Mouse (Mus musculus) kidney, embryonic 16.5 days (tissue): ENCODE results near the gene Ralgapa1. TPM values are rescaled to one million over a fixed set of nuclear protein-coding genes. Genes with fewer than 3 reads are reported as not detected.
"Not testable (repeated sequence)": the region's sequence is repeated elsewhere in the genome, so short reads cannot be mapped to it uniquely, and the experiment has no call there.

Source experiments
- ATAC-seq: fragments of 200-750 bp; cut with Nextera tagmentation; 2 replicates; pipeline ENCODE4 v1.8.0; 2017; ENCODE audit warnings: moderate TSS enrichment; ENCODE audit not compliant: low FRiP score, low TSS enrichment
- H3K27ac ChIP-seq: fragments of 300-500 bp; sonication (generic); 2 replicates; pipeline ENCODE4 v1.5.1; 2014; ENCODE audit warnings: low read length
- H3K27me3 ChIP-seq: fragments of 300-500 bp; sonication (generic); 2 replicates; pipeline ENCODE4 v1.6.1; 2014; ENCODE audit warnings: low read length, control low read depth, mixed read lengths; ENCODE audit not compliant: insufficient read depth
- H3K36me3 ChIP-seq: fragments of 300-500 bp; sonication (generic); 2 replicates; pipeline ENCODE4 v1.6.1; 2014; ENCODE audit warnings: low read length, control low read depth, mixed read lengths; ENCODE audit not compliant: insufficient read depth
- H3K4me1 ChIP-seq: fragments of 300-500 bp; sonication (generic); 2 replicates; pipeline ENCODE4 v1.6.1; 2014; ENCODE audit warnings: low read length, control low read depth, mixed read lengths; ENCODE audit not compliant: insufficient read depth
- H3K4me2 ChIP-seq: fragments of 300-500 bp; sonication (generic); replicated peaks from 2 replicates; pipeline ENCODE4 v1.6.1; 2014; ENCODE audit warnings: low read depth, low read length
- H3K4me3 ChIP-seq: fragments of 300-500 bp; sonication (generic); 2 replicates; pipeline ENCODE4 v1.5.1; 2014; ENCODE audit warnings: mild to moderate bottlenecking, low read length
- H3K9ac ChIP-seq: fragments of 300-500 bp; sonication (generic); replicated peaks from 2 replicates; pipeline ENCODE4 v1.6.1; 2014; ENCODE audit warnings: low read length
- H3K9me3 ChIP-seq: fragments of 300-500 bp; sonication (generic); 2 replicates; pipeline ENCODE4 v1.6.1; 2016; ENCODE audit warnings: low read length, control low read depth
- WGBS: fragments of 180-500 bp; shearing (Covaris S2); extraction: QIAGEN DNeasy Blood & Tissue Kit; methylation state at CpG from one replicate; pipeline ENCODE4 v1.1.7; 2014; 5-methylcytosine and 5-hydroxymethylcytosine counted together
- polyA plus RNA-seq: library from polyadenylated mRNA; unstranded; fragments of >200 nt; fragmentation: Nextera tagmentation; extraction: Ambion mirVana; gene quantifications from 2 replicates; pipeline ENCODE4 v1.2.1, GENCODE M21; 2015

The Ralgapa1 gene
- polyA plus RNA-seq, 1 experiment from 2014 or later = 10.6 TPM

DNA sequence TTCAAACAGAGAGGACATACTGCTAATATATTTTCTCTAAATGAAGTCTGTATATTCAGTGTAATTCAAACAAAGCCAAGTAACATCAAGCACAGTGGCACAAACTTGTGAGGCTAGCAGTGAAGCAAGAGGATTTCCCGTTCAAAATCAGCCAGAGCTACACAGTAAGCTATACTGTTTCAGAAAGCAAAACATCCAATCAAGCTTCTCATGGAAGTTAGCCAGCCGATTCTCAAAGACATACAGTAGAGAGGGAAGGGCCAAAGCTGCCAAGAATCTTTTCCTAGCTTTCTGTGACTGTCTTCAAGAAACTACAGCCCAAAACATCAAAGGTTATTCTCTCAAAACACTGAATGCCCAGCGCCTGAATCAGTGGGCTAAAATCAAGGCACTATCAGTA is 15.9 kb downstream of the Ralgapa1 start:
- H3K27me3 ChIP-seq = no peaks in the 10 kb centered on the region
- no peak for ATAC-seq
- H3K27ac ChIP-seq = no peak overlapping the region
- H3K36me3 ChIP-seq = no peaks in the 10 kb centered on the region
- H3K9ac ChIP-seq = no peak overlapping the region
- H3K4me3 ChIP-seq = no peak overlapping the region
- H3K9me3 ChIP-seq = no peaks in the 10 kb centered on the region
- no peaks in the 10 kb centered on the region for H3K4me1 ChIP-seq
- 44% methylated on average over 3 of the region's 3 CpGs for WGBS
- no peak overlapping the region for H3K4me2 ChIP-seq

DNA sequence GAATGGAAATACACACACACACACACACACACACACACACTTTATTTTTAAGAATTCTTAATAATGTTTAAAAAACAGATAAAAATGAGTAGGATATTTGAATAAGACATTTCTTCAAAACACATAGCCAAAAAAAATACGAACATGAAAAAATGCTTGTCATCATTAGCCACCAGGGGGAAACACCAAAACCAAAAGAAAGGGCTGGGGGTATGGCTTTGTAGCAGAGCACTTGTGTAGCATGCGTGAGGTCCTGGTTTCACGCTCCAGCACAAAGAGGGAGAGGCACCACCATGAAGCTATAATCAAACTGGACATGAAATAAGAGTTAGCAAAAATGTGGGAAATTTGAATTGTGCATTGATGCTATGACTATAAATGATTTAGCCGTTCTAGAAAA is 19.8 kb downstream of the Ralgapa1 start:
- WGBS = 86% methylated on average over 4 of the region's 4 CpGs
- Histone ChIP-seq H3K27ac (no peak overlapping the region), H3K9ac (no peak overlapping the region), H3K4me1 (no peaks in the 10 kb centered on the region), H3K4me2 (no peak overlapping the region), H3K36me3 (no peaks in the 10 kb centered on the region), H3K4me3 (no peak overlapping the region), H3K27me3 (no peaks in the 10 kb centered on the region), H3K9me3 (no peaks in the 10 kb centered on the region)
- ATAC-seq = no peak

DNA sequence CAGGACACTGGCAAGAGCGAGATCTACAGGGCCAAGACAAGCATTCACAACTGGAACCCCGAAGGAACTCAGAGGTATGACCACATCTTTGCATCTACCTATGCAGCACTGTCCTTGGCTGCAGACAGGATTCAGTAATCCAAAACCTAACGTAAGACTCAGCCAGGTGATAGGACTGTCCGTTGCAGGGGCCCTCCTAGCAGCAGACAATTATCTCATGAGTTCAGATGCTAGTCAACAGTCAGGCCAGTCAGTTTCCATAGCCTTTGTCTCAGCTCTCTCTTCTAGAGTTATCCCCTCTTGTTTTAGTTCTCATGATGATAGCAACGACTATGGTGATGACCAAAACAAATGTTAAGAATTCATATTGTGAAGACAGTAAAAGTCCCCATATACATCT is 20.8 kb downstream of the Ralgapa1 start:
- ATAC-seq = no peak
- WGBS = 91% methylated on average over 5 of the region's 5 CpGs
- no peak overlapping the region for H3K4me2 ChIP-seq

DNA sequence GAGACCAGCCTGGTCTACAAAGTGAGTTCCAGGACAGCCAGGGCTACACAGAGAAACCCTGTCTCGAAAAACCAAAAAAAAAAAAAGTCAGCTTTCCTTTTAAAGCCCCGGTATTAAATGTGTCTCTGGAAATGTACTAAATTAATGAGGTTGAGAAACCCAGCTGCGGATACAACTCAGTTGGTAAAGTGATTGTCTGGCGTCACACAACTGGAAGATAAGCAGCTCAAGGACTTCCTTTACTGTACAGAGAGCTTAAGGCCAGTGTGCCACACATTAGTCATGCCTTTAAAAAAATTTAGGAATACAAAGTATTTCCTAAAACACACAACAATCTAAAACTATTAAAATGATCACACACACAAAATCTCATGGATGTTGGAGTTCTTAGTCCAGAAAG is 22.2 kb downstream of the Ralgapa1 start:
- ATAC-seq = no peak
- Histone ChIP-seq H3K27ac (no peak overlapping the region), H3K27me3 (no peaks in the 10 kb centered on the region), H3K9me3 (no peaks in the 10 kb centered on the region), H3K9ac (no peak overlapping the region), H3K4me2 (no peak overlapping the region), H3K36me3 (no peaks in the 10 kb centered on the region), H3K4me1 (no peaks in the 10 kb centered on the region), H3K4me3 (no peak overlapping the region)
- WGBS = 75% methylated on average over 4 of the region's 4 CpGs

More for the DNA sequence above, 20.8 kb downstream of the Ralgapa1 start:
- Histone ChIP-seq H3K27ac (no peak overlapping the region), H3K4me3 (no peak overlapping the region), H3K9ac (no peak overlapping the region), H3K9me3 (no peaks in the 10 kb centered on the region), H3K4me1 (no peaks in the 10 kb centered on the region), H3K27me3 (no peaks in the 10 kb centered on the region), H3K36me3 (no peaks in the 10 kb centered on the region)

DNA sequence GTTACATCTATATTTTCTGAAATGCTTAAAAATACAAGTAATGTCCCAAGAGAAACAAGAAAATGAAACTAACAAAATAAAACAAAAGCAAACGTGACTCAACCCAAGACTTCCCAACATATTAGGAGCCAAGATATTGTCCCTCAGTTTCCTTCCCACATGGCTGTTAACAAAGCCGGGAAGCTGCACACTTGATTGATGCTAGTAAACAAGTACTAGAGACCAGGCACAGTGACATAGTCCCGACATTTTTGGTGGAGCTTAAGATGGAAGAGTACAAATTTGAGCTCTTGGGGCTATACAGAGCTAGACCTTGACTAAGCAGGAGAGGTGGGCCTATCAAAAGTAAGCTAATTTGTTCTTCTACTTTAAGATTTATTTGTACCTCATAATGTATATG is 23.9 kb downstream of the Ralgapa1 start:
- no peaks in the 10 kb centered on the region for H3K36me3 ChIP-seq
- no peak overlapping the region for H3K9ac ChIP-seq
- H3K9me3 ChIP-seq = no peaks in the 10 kb centered on the region
- no peak for ATAC-seq
- H3K4me2 ChIP-seq = no peak overlapping the region
- WGBS = 66% methylated on average over 3 of the region's 3 CpGs
- no peaks in the 10 kb centered on the region for H3K4me1 ChIP-seq
- no peak overlapping the region for H3K4me3 ChIP-seq
- H3K27ac ChIP-seq = no peak overlapping the region
- no peaks in the 10 kb centered on the region for H3K27me3 ChIP-seq

DNA sequence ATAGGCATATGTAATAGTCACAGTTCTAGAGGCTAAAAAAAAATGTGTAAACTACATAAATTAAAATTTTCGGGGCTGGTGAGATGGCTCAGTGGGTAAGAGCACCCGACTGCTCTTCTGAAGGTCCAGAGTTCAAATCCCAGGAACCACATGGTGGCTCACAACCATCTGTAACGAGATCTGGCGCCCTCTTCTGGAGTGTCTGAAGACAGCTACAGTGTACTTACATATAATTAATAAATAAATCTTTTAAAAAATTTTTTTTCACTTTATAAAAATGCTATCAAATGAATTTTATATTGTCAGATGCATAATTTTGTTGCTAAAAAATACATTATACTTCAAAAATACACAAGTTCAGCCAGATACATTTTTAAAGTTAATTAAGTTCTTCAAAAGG is 26.5 kb downstream of the Ralgapa1 start:
- not testable (repeated sequence) for H3K9ac ChIP-seq, H3K36me3 ChIP-seq, H3K4me2 ChIP-seq, ATAC-seq, H3K4me1 ChIP-seq, H3K9me3 ChIP-seq, H3K27me3 ChIP-seq, H3K27ac ChIP-seq, H3K4me3 ChIP-seq
- 77% methylated on average over 4 of the region's 4 CpGs for WGBS

DNA sequence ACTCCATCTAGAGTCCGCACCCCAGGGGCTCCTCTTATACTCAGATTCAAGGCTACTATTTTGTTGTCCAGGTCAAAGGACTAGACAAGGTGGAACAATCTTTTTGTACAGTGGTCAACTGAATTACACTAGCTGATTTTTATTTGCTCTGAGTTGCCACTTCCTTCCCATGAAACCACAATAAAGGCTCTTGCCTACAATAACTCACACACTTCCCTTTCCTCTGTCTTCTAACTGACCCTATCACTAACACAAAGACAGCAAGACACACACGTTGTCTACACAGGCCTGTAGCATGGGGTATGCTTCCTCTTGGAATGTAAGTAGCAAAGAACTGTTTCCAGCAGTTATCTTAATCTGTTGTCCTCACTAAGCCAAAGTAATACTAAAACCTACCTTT is 35.7 kb downstream of the Ralgapa1 start:
- H3K27ac ChIP-seq = no peak overlapping the region
- WGBS = 74% methylated on average over 2 of the region's 2 CpGs
- H3K4me3 ChIP-seq = no peak overlapping the region
- no peaks in the 10 kb centered on the region for H3K9me3 ChIP-seq
- H3K27me3 ChIP-seq = no peaks in the 10 kb centered on the region
- H3K4me1 ChIP-seq = no peaks in the 10 kb centered on the region
- H3K36me3 ChIP-seq = peaks cover 15% of the 10 kb centered on the region
- no peak for ATAC-seq
- H3K4me2 ChIP-seq = no peak overlapping the region
- no peak overlapping the region for H3K9ac ChIP-seq

DNA sequence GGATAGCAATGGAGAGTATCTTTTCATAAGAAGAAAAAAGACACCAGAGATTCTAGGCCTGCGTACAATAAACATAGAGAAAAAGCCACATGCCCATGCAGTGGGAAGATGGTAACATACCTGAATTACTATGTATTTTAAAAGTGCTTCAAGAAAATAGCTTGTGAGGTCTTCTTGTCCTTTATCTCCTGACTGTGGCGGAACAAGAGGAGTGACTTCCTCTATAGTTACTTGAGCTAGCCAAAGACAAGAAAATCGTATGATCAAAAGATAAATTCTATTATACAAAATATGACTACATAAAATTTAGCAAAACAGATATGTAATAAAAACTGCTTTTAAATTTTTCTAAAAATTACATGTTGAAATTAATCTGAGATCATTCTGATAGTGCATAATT is 38.3 kb downstream of the Ralgapa1 start:
- ATAC-seq = no peak
- H3K27me3 ChIP-seq = no peaks in the 10 kb centered on the region
- no peaks in the 10 kb centered on the region for H3K9me3 ChIP-seq
- no peak overlapping the region for H3K27ac ChIP-seq
- H3K4me3 ChIP-seq = no peak overlapping the region
- H3K4me1 ChIP-seq = no peaks in the 10 kb centered on the region
- 87% methylated on average over 3 of the region's 3 CpGs for WGBS
- peaks cover 12% of the 10 kb centered on the region for H3K36me3 ChIP-seq
- no peak overlapping the region for H3K9ac ChIP-seq
- no peak overlapping the region for H3K4me2 ChIP-seq

DNA sequence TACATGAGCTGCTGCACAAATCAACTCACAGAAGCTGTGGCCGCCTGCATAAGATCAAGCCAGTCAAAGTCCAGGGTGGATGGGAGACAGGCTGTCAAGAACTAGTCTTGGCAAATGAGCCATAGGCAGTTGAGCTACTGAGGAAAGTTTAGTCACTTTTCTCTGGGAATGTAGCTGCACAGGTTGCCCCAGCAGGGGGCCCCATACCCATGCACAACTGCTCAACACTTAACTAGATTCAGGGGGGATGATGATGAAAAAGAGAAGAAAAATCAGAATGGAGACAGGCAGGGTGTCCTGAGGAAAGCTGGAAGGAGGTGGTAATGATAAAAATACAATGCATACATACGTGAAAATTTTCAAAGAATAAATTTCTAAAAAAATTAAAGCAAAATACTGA is 42.7 kb downstream of the Ralgapa1 start:
- WGBS = 85% methylated on average over 2 of the region's 2 CpGs

DNA sequence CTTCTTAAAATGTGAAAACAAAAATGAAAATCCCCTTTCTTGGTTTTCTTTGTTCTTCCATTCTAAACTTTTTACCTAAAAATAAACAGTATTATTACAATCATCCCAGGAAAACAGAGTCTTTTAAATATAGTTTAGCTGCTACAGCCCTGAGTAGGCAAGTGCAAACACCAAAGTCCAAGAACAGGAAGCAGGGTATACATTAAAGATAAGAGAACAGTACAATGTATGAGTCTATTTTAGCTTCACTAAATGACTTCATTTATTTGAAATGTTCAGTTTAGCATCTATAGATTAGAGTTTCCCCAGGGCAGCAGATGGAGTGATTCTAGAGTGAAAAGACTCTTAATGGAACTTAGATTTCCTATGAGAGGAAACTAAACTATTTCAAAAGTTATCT is 43.6 kb downstream of the Ralgapa1 start:
- H3K9me3 ChIP-seq = no peaks in the 10 kb centered on the region
- no peak overlapping the region for H3K4me3 ChIP-seq
- no peak overlapping the region for H3K9ac ChIP-seq
- H3K27me3 ChIP-seq = no peaks in the 10 kb centered on the region
- no peak overlapping the region for H3K27ac ChIP-seq
- H3K4me1 ChIP-seq = no peaks in the 10 kb centered on the region
- peaks cover 17% of the 10 kb centered on the region for H3K36me3 ChIP-seq
- ATAC-seq = no peak
- H3K4me2 ChIP-seq = no peak overlapping the region

More for the DNA sequence above, 42.7 kb downstream of the Ralgapa1 start:
- ATAC-seq = no peak
- no peaks in the 10 kb centered on the region for H3K4me1 ChIP-seq
- H3K4me3 ChIP-seq = no peak overlapping the region
- H3K9me3 ChIP-seq = no peaks in the 10 kb centered on the region
- no peak overlapping the region for H3K9ac ChIP-seq
- peaks cover 17% of the 10 kb centered on the region for H3K36me3 ChIP-seq
- no peak overlapping the region for H3K27ac ChIP-seq
- H3K27me3 ChIP-seq = no peaks in the 10 kb centered on the region
- H3K4me2 ChIP-seq = no peak overlapping the region

DNA sequence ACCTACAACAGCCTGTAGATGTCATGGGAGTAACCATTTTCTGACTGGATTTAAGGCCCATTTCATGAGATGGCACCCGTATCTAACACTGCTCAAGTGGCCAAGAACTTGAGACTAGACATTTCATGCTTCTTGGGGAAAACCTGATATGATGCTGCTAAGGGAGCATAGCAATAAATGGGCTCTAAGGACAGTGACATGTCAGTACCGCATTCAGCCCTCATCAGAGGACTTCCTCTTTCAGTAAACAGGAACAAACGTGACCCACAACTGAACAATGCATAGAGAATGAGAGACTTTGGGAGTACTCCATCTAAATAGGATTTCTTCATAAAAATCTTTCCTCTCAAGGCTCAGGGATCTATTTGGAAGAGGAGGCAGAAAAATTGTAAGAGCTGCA is 46.7 kb downstream of the Ralgapa1 start:
- 91% methylated on average over 3 of the region's 3 CpGs for WGBS

More for the DNA sequence above, 46.7 kb downstream of the Ralgapa1 start:
- Histone ChIP-seq H3K9ac (no peak overlapping the region), H3K4me3 (no peak overlapping the region), H3K27me3 (no peaks in the 10 kb centered on the region), H3K4me2 (no peak overlapping the region), H3K36me3 (peaks cover 18% of the 10 kb centered on the region), H3K4me1 (no peaks in the 10 kb centered on the region), H3K9me3 (no peaks in the 10 kb centered on the region), H3K27ac (no peak overlapping the region)
- no peak for ATAC-seq
